Mouse (Mus musculus) bone marrow, adult 2 months (tissue): ENCODE measurements at regions not wholly inside any gene's neighbourhood (a gene's known extent, or its start where the extent isn't known, plus 50 kb on each side); places are given as distances from the start of the nearest gene placed in this dataset.

Source experiments
- CTCF ChIP-seq: fragments of 200-500 bp; IDR thresholded peaks from 2 replicates; pipeline ENCODE4 v1.5.1; 2011; ENCODE audit warnings: low read length, control low read depth; ENCODE audit not compliant: control insufficient read depth, insufficient read depth
- POLR2A ChIP-seq: fragments of 200-500 bp; IDR thresholded peaks from 2 replicates; pipeline ENCODE4 v1.6.1; 2011; ENCODE audit warnings: low read depth, mild to moderate bottlenecking, control low read depth, low read length, borderline replicate concordance; ENCODE audit not compliant: control insufficient read depth

- TF ChIP-seq CTCF = no peak
- no peak for TF ChIP-seq POLR2A
These were observed 589.3 kb downstream of the Gm19410 start for GRCm38 (mm10) chr8:36354926-36355325.
